In genomic region chr6:3468627-3469026, GRCm38 (mm10) we compare ENCODE assay signal across 26 mouse cellular contexts. TPM values are rescaled to one million over a fixed set of nuclear protein-coding genes. Genes with fewer than 3 reads are reported as not detected.
"Had no signal": no experiment of that assay in that cellular context is flagged by ENCODE, and none has a peak within 500 bp of the region (broad histone marks: within the 10 kb centered on the region; RNA-seq: fewer than 3 reads in every experiment).

No protein-coding gene starts in this region.

- H3K27me3 ChIP-seq: heart, embryonic 13.5 days; heart, embryonic 15.5 days; hindbrain, embryonic 12.5 days; limb, embryonic 13.5 days; limb, embryonic 15.5 days had no signal

- DNase-seq: forebrain, postnatal 0 days; gastrocnemius, postnatal 14 days; gastrocnemius, postnatal 36 days; heart, adult 11 months; heart, adult 2 months; heart, postnatal 14 days; heart, postnatal 4 days; kidney, adult 18-20 months; kidney, adult 8-10 months; kidney, postnatal 10 days; kidney, postnatal 25 days; kidney, postnatal 4 days; layer of hippocampus, postnatal 36 days; left cerebral cortex, postnatal 4 days had no signal

- H3K4me3 ChIP-seq: heart, adult 2 months; heart, embryonic 13.5 days; heart, embryonic 15.5 days; hindbrain, embryonic 10.5 days; hindbrain, embryonic 12.5 days; layer of hippocampus, adult 2 months; limb, embryonic 13.5 days; limb, embryonic 15.5 days had no signal

- H3K4me2 ChIP-seq: heart, embryonic 11.5 days; heart, embryonic 13.5 days; heart, embryonic 15.5 days; hindbrain, embryonic 12.5 days; hindbrain, embryonic 14.5 days; limb, embryonic 13.5 days; limb, embryonic 15.5 days had no signal

- H3K9me3 ChIP-seq: heart, embryonic 13.5 days; heart, embryonic 15.5 days; hindbrain, embryonic 10.5 days; hindbrain, embryonic 12.5 days; limb, embryonic 13.5 days; limb, embryonic 15.5 days had no signal

- ATAC-seq: forebrain, postnatal 0 days; hindbrain, embryonic 16.5 days; inflammation-experienced regulatory T-cells, adult 6 months had no signal

- H3K36me3 ChIP-seq: heart, embryonic 13.5 days; heart, embryonic 15.5 days; hindbrain, embryonic 10.5 days; hindbrain, embryonic 12.5 days; limb, embryonic 13.5 days; limb, embryonic 15.5 days had no signal

- H3K4me1 ChIP-seq: heart, embryonic 13.5 days; heart, embryonic 15.5 days; hindbrain, embryonic 10.5 days; hindbrain, embryonic 12.5 days; limb, embryonic 13.5 days; limb, embryonic 15.5 days had no signal

- H3K9ac ChIP-seq: forebrain, postnatal 0 days; heart, embryonic 13.5 days; heart, embryonic 15.5 days; hindbrain, embryonic 12.5 days; hindbrain, embryonic 14.5 days; limb, embryonic 13.5 days; limb, embryonic 15.5 days had no signal

- H3K27ac ChIP-seq: heart, adult 2 months; heart, embryonic 13.5 days; heart, embryonic 15.5 days; hindbrain, embryonic 10.5 days; hindbrain, embryonic 12.5 days; hindbrain, embryonic 14.5 days; layer of hippocampus, adult 2 months; limb, embryonic 13.5 days; limb, embryonic 15.5 days had no signal

RNA-seq across cellular contexts. Expression of gene Hepacam2, which starts 29.5 kb away (rescaled TPM):
- total RNA-seq: gastrocnemius, postnatal 14 days; gastrocnemius, postnatal 36 days; heart, postnatal 14 days had no signal
- polyA plus RNA-seq: heart, postnatal 0 days had no signal
